Mouse (Mus musculus) CH12.LX (cell line): ENCODE measurements around the gene Dicer1. TPM values are rescaled to one million over a fixed set of nuclear protein-coding genes. Genes with fewer than 3 reads are reported as not detected.

Experiments
- DNase-seq: peaks from one replicate; pipeline ENCODE4 v3.0.0-alpha.2; 2013; ENCODE audit errors: extremely low read depth
- H3K27ac ChIP-seq: 2 replicates; pipeline ENCODE4 v1.5.1; 2012; ENCODE audit warnings: low read depth, mild to moderate bottlenecking, control low read depth, moderate library complexity; ENCODE audit not compliant: insufficient read depth
- H3K27me3 ChIP-seq: replicated peaks from 2 replicates; pipeline ENCODE3; 2012; ENCODE audit warnings: inconsistent platforms
- H3K36me3 ChIP-seq, 2 experiments: replicated peaks in 1 of 2; 2 replicates each; pipeline versions ENCODE3 to v1.6.1; 2012; ENCODE audit warnings: inconsistent platforms in 1 of 2, low read length in 1 of 2, mild to moderate bottlenecking in 1 of 2, mixed read lengths in 1 of 2, moderate library complexity in 1 of 2; ENCODE audit not compliant: control insufficient read depth in 1 of 2, insufficient read depth in 1 of 2
- H3K4me1 ChIP-seq, 2 experiments: 2 replicates each; pipeline ENCODE4 v1.6.1; 2012; ENCODE audit warnings: inconsistent platforms in 1 of 2, moderate library complexity in 1 of 2; ENCODE audit not compliant: insufficient read depth in 2 of 2, control insufficient read depth in 1 of 2
- H3K4me2 ChIP-seq: 2 replicates; pipeline ENCODE4 v1.6.1; 2012; ENCODE audit warnings: low read depth, mild to moderate bottlenecking, control low read depth; ENCODE audit not compliant: poor library complexity, insufficient read depth, severe bottlenecking
- H3K4me3 ChIP-seq, 3 experiments: fragments of 150-350 bp in 1 of 3; sonication (generic) in 1 of 3; replicated peaks in 1 of 3; 2 replicates each; pipeline versions ENCODE3 to v1.5.1; 2011 to 2012; ENCODE audit warnings: low read depth in 2 of 3, low read length in 2 of 3, mild to moderate bottlenecking in 2 of 3, moderate library complexity in 2 of 3, control low read depth in 1 of 3, improper control_type of control experiment in 1 of 3, inconsistent platforms in 1 of 3, mixed read lengths in 1 of 3; ENCODE audit not compliant: poor library complexity in 1 of 3
- H3K79me2 ChIP-seq: replicated peaks from 2 replicates; pipeline ENCODE4 v1.6.1; 2012; ENCODE audit warnings: mild to moderate bottlenecking, moderate library complexity; ENCODE audit not compliant: control insufficient read depth, poor library complexity, insufficient read depth, severe bottlenecking; ENCODE audit errors: extremely low read depth
- H3K9ac ChIP-seq: 2 replicates; pipeline ENCODE4 v1.6.1; 2012; ENCODE audit warnings: low read depth, mild to moderate bottlenecking, control low read depth, moderate library complexity; ENCODE audit not compliant: insufficient read depth
- H3K9me3 ChIP-seq: replicated peaks from 2 replicates; pipeline ENCODE3; 2012; ENCODE audit warnings: low read length, inconsistent platforms, mixed read lengths
- BHLHE40 ChIP-seq: IDR thresholded peaks from 2 replicates; pipeline ENCODE4 v1.6.1; 2011; ENCODE audit warnings: mild to moderate bottlenecking, low read depth, low read length, improper control_type of control experiment
- CHD1 ChIP-seq: IDR thresholded peaks from 2 replicates; pipeline ENCODE4 v1.6.1; 2012; ENCODE audit warnings: low read depth, low read length, improper control_type of control experiment, inconsistent platforms
- CHD2 ChIP-seq: IDR thresholded peaks from 2 replicates; pipeline ENCODE4 v1.6.1; 2011; ENCODE audit warnings: low read length, improper control_type of control experiment
- CTCF ChIP-seq, 2 experiments: IDR thresholded peaks in 1 of 2; conservative IDR thresholded peaks in 1 of 2; 2 replicates each; pipeline ENCODE4 v1.5.1; 2011 to 2012; ENCODE audit warnings: low read depth in 2 of 2, low read length in 2 of 2, improper control_type of control experiment in 1 of 2, inconsistent platforms in 1 of 2, mild to moderate bottlenecking in 1 of 2, moderate library complexity in 1 of 2
- ETS1 ChIP-seq: conservative IDR thresholded peaks from 2 replicates; pipeline ENCODE4 v1.6.1; 2012; ENCODE audit warnings: low read depth, mild to moderate bottlenecking, inconsistent platforms, low read length, improper control_type of control experiment, moderate library complexity
- GABPA ChIP-seq: IDR thresholded peaks from 2 replicates; pipeline ENCODE4 v1.6.1; 2012; ENCODE audit warnings: low read depth, low read length, improper control_type of control experiment, inconsistent platforms; ENCODE audit not compliant: insufficient replicate concordance
- HCFC1 ChIP-seq: IDR thresholded peaks from 2 replicates; pipeline ENCODE4 v1.6.1; 2012; ENCODE audit warnings: low read depth, mild to moderate bottlenecking, inconsistent platforms, low read length, improper control_type of control experiment
- JUN ChIP-seq: IDR thresholded peaks from 2 replicates; pipeline ENCODE4 v1.6.1; 2011; ENCODE audit warnings: low read depth, mild to moderate bottlenecking, low read length, improper control_type of control experiment, moderate library complexity; ENCODE audit not compliant: insufficient read depth
- KAT2A ChIP-seq: IDR thresholded peaks from 2 replicates; pipeline ENCODE4 v1.6.1; 2012; ENCODE audit warnings: low read length, improper control_type of control experiment, inconsistent platforms; ENCODE audit not compliant: insufficient replicate concordance
- MAFK ChIP-seq: IDR thresholded peaks from 2 replicates; pipeline ENCODE4 v1.6.1; 2011; ENCODE audit warnings: low read length, improper control_type of control experiment; ENCODE audit not compliant: insufficient replicate concordance
- MAX ChIP-seq: IDR thresholded peaks from 2 replicates; pipeline ENCODE4 v1.6.1; 2011; ENCODE audit warnings: low read length, improper control_type of control experiment
- MAZ ChIP-seq: IDR thresholded peaks from 2 replicates; pipeline ENCODE4 v1.6.1; 2012; ENCODE audit warnings: low read depth, mild to moderate bottlenecking, inconsistent platforms, low read length, improper control_type of control experiment, moderate library complexity
- MEF2A ChIP-seq: IDR thresholded peaks from 2 replicates; pipeline ENCODE4 v1.6.1; 2014; ENCODE audit warnings: low read depth, mild to moderate bottlenecking, inconsistent platforms, low read length, improper control_type of control experiment, borderline replicate concordance
- MXI1 ChIP-seq: IDR thresholded peaks from 2 replicates; pipeline ENCODE4 v1.6.1; 2011; ENCODE audit warnings: mild to moderate bottlenecking, low read depth, low read length, improper control_type of control experiment
- NELFE ChIP-seq: IDR thresholded peaks from 2 replicates; pipeline ENCODE4 v1.6.1; 2011; ENCODE audit warnings: low read depth, low read length, improper control_type of control experiment
- NRF1 ChIP-seq: IDR thresholded peaks from 2 replicates; pipeline ENCODE4 v1.6.1; 2014; ENCODE audit warnings: low read depth, mild to moderate bottlenecking, inconsistent platforms, low read length, improper control_type of control experiment, moderate library complexity
- PAX5 ChIP-seq: IDR thresholded peaks from 2 replicates; pipeline ENCODE4 v1.6.1; 2012; ENCODE audit warnings: low read length, inconsistent platforms, mixed read lengths
- POLR2A ChIP-seq: IDR thresholded peaks from 2 replicates; pipeline ENCODE4 v1.6.1; 2011; ENCODE audit warnings: low read depth, mild to moderate bottlenecking, improper control_type of control experiment, low read length
- RAD21 ChIP-seq: IDR thresholded peaks from 2 replicates; pipeline ENCODE4 v1.6.1; 2011; ENCODE audit warnings: low read depth, mild to moderate bottlenecking, low read length, improper control_type of control experiment, moderate library complexity
- SIN3A ChIP-seq: IDR thresholded peaks from 2 replicates; pipeline ENCODE4 v1.6.1; 2012; ENCODE audit warnings: low read length, improper control_type of control experiment, inconsistent platforms
- SMC3 ChIP-seq: IDR thresholded peaks from 2 replicates; pipeline ENCODE4 v1.6.1; 2011; ENCODE audit warnings: low read depth, low read length, improper control_type of control experiment
- TCF12 ChIP-seq: IDR thresholded peaks from 2 replicates; pipeline ENCODE4 v1.6.1; 2014; ENCODE audit warnings: low read depth, mild to moderate bottlenecking, inconsistent platforms, low read length, improper control_type of control experiment
- UBTF ChIP-seq: IDR thresholded peaks from 2 replicates; pipeline ENCODE4 v1.6.1; 2012; ENCODE audit warnings: low read depth, mild to moderate bottlenecking, inconsistent platforms, low read length, improper control_type of control experiment, moderate library complexity
- USF1 ChIP-seq: IDR thresholded peaks from 2 replicates; pipeline ENCODE4 v1.6.1; 2014; ENCODE audit warnings: low read depth, mild to moderate bottlenecking, inconsistent platforms, low read length, improper control_type of control experiment
- USF2 ChIP-seq: conservative IDR thresholded peaks from 2 replicates; pipeline ENCODE4 v1.6.1; 2011; ENCODE audit warnings: low read depth, low read length, improper control_type of control experiment
- ZC3H11A ChIP-seq: IDR thresholded peaks from 2 replicates; pipeline ENCODE4 v1.6.1; 2012; ENCODE audit warnings: low read depth, mild to moderate bottlenecking, inconsistent platforms, low read length, improper control_type of control experiment
- ZKSCAN1 ChIP-seq: IDR thresholded peaks from 2 replicates; pipeline ENCODE4 v1.6.1; 2012; ENCODE audit warnings: low read depth, inconsistent platforms, low read length, improper control_type of control experiment, borderline replicate concordance
- dilution Hi-C: fragments of 300-500 bp; cut with MboI; formaldehyde crosslinking; loops from 2 replicates; pipeline ENCODE4 v1.14.3; 2020; ENCODE audit warnings: low sequenced_read_pairs; ENCODE audit not compliant: extremely low pct_unique_long_range_greater_than_20kb, extremely low pct_ligation_motif_present
- in situ Hi-C: fragments of 300-500 bp; cut with MboI; formaldehyde crosslinking; loops from 3 replicates; pipeline ENCODE4 v1.14.3; 2019; ENCODE audit warnings: low sequenced_read_pairs, low pct_ligation_motif_present, low pct_unique_long_range_greater_than_20kb, mixed read lengths
- polyA plus RNA-seq: library from polyadenylated mRNA; unstranded; fragments of >175 nt; gene quantifications from 2 replicates; pipeline ENCODE4 v1.2.1, GENCODE M21; 2012; ENCODE audit warnings: low read depth; ENCODE audit not compliant: insufficient read length
- total RNA-seq, 2 experiments: library from RNA; depleted of rRNA; stranded (reverse); fragments of 300-350 nt in 1 of 2; fragments of >200 nt in 1 of 2; gene quantifications; 2 replicates each; pipeline ENCODE4 v1.2.3; 2012 to 2014

The Dicer1 gene
- total and polyA plus RNA-seq, 3 experiments: 22.0 to 41.1 (median 23.2) TPM

GRCm38 (mm10) chr12:104742247-104742646 lies 9.5 kb downstream of the Dicer1 start:
- peaks cover 3 to 37% of the 10 kb centered on the region in 2 experiments for H3K36me3 ChIP-seq
- no peak overlapping the region for H3K4me2 ChIP-seq
- H3K9me3 ChIP-seq: no peaks in the 10 kb centered on the region
- H3K4me3 ChIP-seq: no peak overlapping the region
- no peak overlapping the region for H3K27ac ChIP-seq
- no peaks in the 10 kb centered on the region for H3K27me3 ChIP-seq
- peaks cover 0 to 17% of the 10 kb centered on the region in 2 experiments; a peak in 2 of 4 replicates for H3K4me1 ChIP-seq
- H3K9ac ChIP-seq: no peak overlapping the region
- in situ Hi-C loops: loop anchor here (10.0 kb wide), 1 partner anchor 73 kb away; no protein-coding TSS in a partner anchor
- peaks cover 20% of the 10 kb centered on the region for H3K79me2 ChIP-seq
- peak; percentile 56 for DNase-seq
- TF ChIP-seq CTCF (conservative IDR thresholded peaks at IDR 0.05 in 1 of 2, IDR thresholded peaks at IDR 0.05 in 1 of 2; ENCODE audit: low read depth in 2 of 2, low read length in 2 of 2) (peak in 1 of 2 experiments; percentile 42; a peak in 2 of 4 replicates), ZC3H11A (no peak), RAD21 (peak; percentile 15), MAFK (no peak), SMC3 (peak; percentile 24; the same call in 1 of the 2 replicates)
- dilution Hi-C loops: no loop called here

GRCm38 (mm10) chr12:104740841-104741787 lies 10.6 kb downstream of the Dicer1 start:
- peaks cover 7 to 40% of the 10 kb centered on the region in 2 experiments for H3K36me3 ChIP-seq

GRCm38 (mm10) chr12:104738931-104739330 lies 12.8 kb downstream of the Dicer1 start:
- DNase-seq: no peak
- Histone ChIP-seq H3K36me3 (peaks cover 16 to 54% of the 10 kb centered on the region in 2 experiments), H3K27me3 (no peaks in the 10 kb centered on the region), H3K27ac (no peak overlapping the region), H3K4me1 (peaks cover 0 to 17% of the 10 kb centered on the region in 2 experiments; a peak in 2 of 4 replicates), H3K79me2 (peaks cover 22% of the 10 kb centered on the region), H3K4me3 (no peak overlapping the region), H3K4me2 (no peak overlapping the region), H3K9me3 (no peaks in the 10 kb centered on the region), H3K9ac (no peak overlapping the region)
- no peak for TF ChIP-seq NRF1
- TF ChIP-seq TCF12: no peak
- no peak for TF ChIP-seq SIN3A
- TF ChIP-seq ZC3H11A: no peak
- TF ChIP-seq CTCF (conservative IDR thresholded peaks at IDR 0.05 in 1 of 2, IDR thresholded peaks at IDR 0.05 in 1 of 2; ENCODE audit: low read depth in 2 of 2, low read length in 2 of 2): no peak
- TF ChIP-seq MAZ: no peak
- no peak for TF ChIP-seq GABPA
- no peak for TF ChIP-seq BHLHE40
- no peak for TF ChIP-seq POLR2A
- no peak for TF ChIP-seq MAFK
- TF ChIP-seq KAT2A: no peak
- no peak for TF ChIP-seq CHD1
- no peak for TF ChIP-seq NELFE
- TF ChIP-seq SMC3: no peak
- no peak for TF ChIP-seq USF2
- TF ChIP-seq MXI1: no peak
- TF ChIP-seq PAX5: no peak
- no peak for TF ChIP-seq CHD2
- in situ Hi-C loops: no loop called here
- dilution Hi-C loops: no loop called here

More at GRCm38 (mm10) chr12:104740841-104741787, 10.6 kb downstream of the Dicer1 start:
- no peak overlapping the region for H3K4me3 ChIP-seq
- H3K79me2 ChIP-seq: peaks cover 20% of the 10 kb centered on the region
- H3K4me1 ChIP-seq: peaks cover 0 to 17% of the 10 kb centered on the region in 2 experiments; a peak in 2 of 4 replicates
- no peak for TF ChIP-seq UBTF
- no peak for TF ChIP-seq MEF2A
- TF ChIP-seq JUN: no peak
- TF ChIP-seq ETS1: no peak
- TF ChIP-seq MAX: no peak
- no peak for TF ChIP-seq HCFC1
- no peak for TF ChIP-seq NELFE
- TF ChIP-seq MXI1: no peak
- TF ChIP-seq USF1: no peak
- no peak for TF ChIP-seq PAX5
- no peak for TF ChIP-seq MAZ
- TF ChIP-seq ZKSCAN1: no peak
- TF ChIP-seq, all 38 proteins: peak for 0
- dilution Hi-C loops: no loop called here
- no peaks in the 10 kb centered on the region for H3K9me3 ChIP-seq
- no peak overlapping the region for H3K4me2 ChIP-seq
- H3K27ac ChIP-seq: no peak overlapping the region
- no peak for DNase-seq
- in situ Hi-C loops: loop anchor here (10.0 kb wide), 1 partner anchor 74 kb away; no protein-coding TSS in a partner anchor
- no peaks in the 10 kb centered on the region for H3K27me3 ChIP-seq
- no peak overlapping the region for H3K9ac ChIP-seq
